Mouse (Mus musculus) limb, embryonic 13.5 days (tissue): ENCODE results near the gene Tubd1. TPM values are rescaled to one million over a fixed set of nuclear protein-coding genes. Genes with fewer than 3 reads are reported as not detected.

Experiments used
- ATAC-seq: fragments of 200-750 bp; cut with Nextera tagmentation; 2 replicates; pipeline ENCODE4 v1.8.0; 2017; ENCODE audit warnings: low read depth, moderate number of reproducible peaks, moderate TSS enrichment; ENCODE audit not compliant: low FRiP score
- H3K27ac ChIP-seq: fragments of 300-500 bp; sonication (generic); 2 replicates; pipeline ENCODE4 v1.5.1; 2015; ENCODE audit warnings: inconsistent platforms, mild to moderate bottlenecking, moderate library complexity
- H3K27me3 ChIP-seq: fragments of 300-500 bp; sonication (generic); 2 replicates; pipeline ENCODE4 v1.6.1; 2015; ENCODE audit warnings: mild to moderate bottlenecking, inconsistent platforms
- H3K36me3 ChIP-seq: fragments of 300-500 bp; sonication (generic); 2 replicates; pipeline ENCODE4 v1.6.1; 2015; ENCODE audit warnings: inconsistent platforms, mild to moderate bottlenecking, moderate library complexity
- H3K4me1 ChIP-seq: fragments of 300-500 bp; sonication (generic); 2 replicates; pipeline ENCODE4 v1.6.1; 2015; ENCODE audit warnings: inconsistent platforms
- H3K4me2 ChIP-seq: fragments of 300-500 bp; sonication (generic); replicated peaks from 2 replicates; pipeline ENCODE4 v1.6.1; 2015; ENCODE audit warnings: inconsistent platforms, mild to moderate bottlenecking, moderate library complexity
- H3K4me3 ChIP-seq: fragments of 300-500 bp; sonication (generic); 2 replicates; pipeline ENCODE4 v1.5.1; 2015; ENCODE audit warnings: moderate library complexity, mild to moderate bottlenecking, inconsistent platforms
- H3K9ac ChIP-seq: fragments of 300-500 bp; sonication (generic); 2 replicates; pipeline ENCODE4 v1.6.1; 2015; ENCODE audit warnings: mild to moderate bottlenecking, inconsistent platforms
- H3K9me3 ChIP-seq: fragments of 300-500 bp; sonication (generic); 2 replicates; pipeline ENCODE4 v1.6.1; 2016; ENCODE audit warnings: inconsistent platforms
- WGBS: fragments of 180-500 bp; shearing (Covaris S2); methylation state at CpG from one replicate; pipeline ENCODE4 v1.1.7; 2015; 5-methylcytosine and 5-hydroxymethylcytosine counted together
- polyA plus RNA-seq: library from polyadenylated mRNA; unstranded; fragments of >200 nt; fragmentation: Nextera tagmentation; extraction: Ambion mirVana; gene quantifications from 2 replicates; pipeline ENCODE4 v1.2.1, GENCODE M21; 2015

Gene Tubd1
- polyA plus RNA-seq, 1 experiment from 2014 or later = 10.9 TPM

GRCm38 (mm10) chr11:86586868-86587792 is 42.3 kb downstream of the Tubd1 start:
- Histone ChIP-seq H3K4me2 (peak overlapping the region; percentile 57), H3K9me3 (no peaks in the 10 kb centered on the region), H3K9ac (peak overlapping the region; percentile 48), H3K27me3 (no peaks in the 10 kb centered on the region), H3K36me3 (peaks cover 7% of the 10 kb centered on the region; the same call in 1 of the 2 replicates), H3K4me3 (peak overlapping the region; percentile 33), H3K4me1 (peaks cover 18% of the 10 kb centered on the region), H3K27ac (no peak overlapping the region; the same call in 1 of the 2 replicates)
- 7% methylated on average over 15 of the region's 15 CpGs for WGBS
- ATAC-seq = peak; percentile 61; the same call in 1 of the 2 replicates

GRCm38 (mm10) chr11:86587830-86588229 is 43.0 kb downstream of the Tubd1 start:
- Histone ChIP-seq H3K27ac (no peak overlapping the region; the same call in 1 of the 2 replicates), H3K4me1 (peaks cover 18% of the 10 kb centered on the region), H3K27me3 (no peaks in the 10 kb centered on the region), H3K4me2 (peak overlapping the region; percentile 57), H3K36me3 (peaks cover under 1% of the 10 kb centered on the region; the same call in 1 of the 2 replicates), H3K9me3 (no peaks in the 10 kb centered on the region), H3K4me3 (no peak overlapping the region), H3K9ac (no peak overlapping the region)
- WGBS = 43% methylated on average over 7 of the region's 7 CpGs
- no peak for ATAC-seq

- Histone ChIP-seq H3K36me3 (no peaks in the 10 kb centered on the region), H3K27ac (no peak overlapping the region), H3K9ac (no peak overlapping the region), H3K4me2 (no peak overlapping the region), H3K9me3 (no peaks in the 10 kb centered on the region), H3K27me3 (no peaks in the 10 kb centered on the region), H3K4me3 (no peak overlapping the region), H3K4me1 (peaks cover 18% of the 10 kb centered on the region)
- ATAC-seq = no peak
- WGBS = 93% methylated on average over 4 of the region's 4 CpGs
Observed at GRCm38 (mm10) chr11:86588583-86589298, 44.0 kb downstream of the Tubd1 start.

DNA sequence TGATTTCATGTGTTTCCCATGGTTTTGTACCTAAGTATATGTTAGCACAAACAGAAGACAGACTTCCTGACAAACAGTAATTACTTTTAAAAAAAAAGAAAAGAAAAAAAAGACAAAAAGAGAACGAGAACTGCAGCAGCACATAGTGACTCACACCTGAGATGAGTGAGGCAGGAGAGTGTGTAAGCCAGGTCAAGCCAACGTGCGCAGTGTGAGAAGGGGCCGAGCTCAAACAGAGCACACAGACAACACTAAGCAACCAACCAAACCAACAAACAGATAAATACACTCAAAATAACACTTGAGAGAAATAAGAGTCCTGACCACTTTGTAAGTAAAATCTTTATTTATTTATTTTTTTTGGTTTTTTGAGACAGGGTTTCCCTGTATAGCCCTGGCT is 45.3 kb downstream of the Tubd1 start:
- Histone ChIP-seq H3K4me1 (peaks cover 18% of the 10 kb centered on the region), H3K4me2 (no peak overlapping the region), H3K36me3 (no peaks in the 10 kb centered on the region), H3K9me3 (no peaks in the 10 kb centered on the region), H3K4me3 (no peak overlapping the region), H3K27ac (no peak overlapping the region), H3K27me3 (no peaks in the 10 kb centered on the region), H3K9ac (no peak overlapping the region)
- 88% methylated on average over 4 of the region's 4 CpGs for WGBS
- no peak for ATAC-seq

- no peak overlapping the region for H3K27ac ChIP-seq
- H3K36me3 ChIP-seq = no peaks in the 10 kb centered on the region
- no peak overlapping the region for H3K9ac ChIP-seq
- no peak overlapping the region for H3K4me3 ChIP-seq
- no peak overlapping the region for H3K4me2 ChIP-seq
- H3K9me3 ChIP-seq = no peaks in the 10 kb centered on the region
- WGBS = 92% methylated on average over 10 of the region's 10 CpGs
- peaks cover 18% of the 10 kb centered on the region for H3K4me1 ChIP-seq
- H3K27me3 ChIP-seq = no peaks in the 10 kb centered on the region
- ATAC-seq = no peak
Observed at GRCm38 (mm10) chr11:86590579-86590978, 45.8 kb downstream of the Tubd1 start.

DNA sequence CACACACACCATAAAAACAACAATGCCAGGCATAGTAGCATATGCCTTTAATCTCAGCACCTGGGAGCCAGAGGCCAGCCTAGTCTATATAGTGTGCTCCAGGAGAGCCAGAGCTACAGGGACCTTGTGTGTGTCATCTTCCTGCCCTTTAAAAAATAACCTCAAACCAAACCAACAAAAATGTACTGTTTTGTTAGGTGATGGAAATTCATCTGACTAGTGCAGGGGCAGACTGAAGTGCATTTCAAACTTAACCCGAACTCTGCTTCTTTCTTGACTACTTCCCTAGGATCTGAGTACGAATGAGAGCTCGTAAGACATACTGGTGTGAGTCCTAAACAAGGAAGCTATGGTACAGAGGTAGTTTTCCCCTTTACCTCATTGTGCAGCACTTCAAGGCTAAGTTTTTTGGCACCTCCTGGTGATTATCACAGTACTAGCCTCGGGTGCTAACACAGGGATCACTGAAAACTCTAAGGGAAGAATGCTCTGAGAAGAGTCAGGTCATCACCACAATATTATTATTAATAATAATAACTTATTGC is 46.6 kb downstream of the Tubd1 start:
- peaks cover 17% of the 10 kb centered on the region for H3K4me1 ChIP-seq
- H3K36me3 ChIP-seq = no peaks in the 10 kb centered on the region
- no peaks in the 10 kb centered on the region for H3K9me3 ChIP-seq
- H3K4me2 ChIP-seq = no peak overlapping the region
- H3K4me3 ChIP-seq = no peak overlapping the region
- 79% methylated on average over 4 of the region's 4 CpGs for WGBS
- no peaks in the 10 kb centered on the region for H3K27me3 ChIP-seq
- H3K9ac ChIP-seq = no peak overlapping the region
- no peak for ATAC-seq
- H3K27ac ChIP-seq = no peak overlapping the region

DNA sequence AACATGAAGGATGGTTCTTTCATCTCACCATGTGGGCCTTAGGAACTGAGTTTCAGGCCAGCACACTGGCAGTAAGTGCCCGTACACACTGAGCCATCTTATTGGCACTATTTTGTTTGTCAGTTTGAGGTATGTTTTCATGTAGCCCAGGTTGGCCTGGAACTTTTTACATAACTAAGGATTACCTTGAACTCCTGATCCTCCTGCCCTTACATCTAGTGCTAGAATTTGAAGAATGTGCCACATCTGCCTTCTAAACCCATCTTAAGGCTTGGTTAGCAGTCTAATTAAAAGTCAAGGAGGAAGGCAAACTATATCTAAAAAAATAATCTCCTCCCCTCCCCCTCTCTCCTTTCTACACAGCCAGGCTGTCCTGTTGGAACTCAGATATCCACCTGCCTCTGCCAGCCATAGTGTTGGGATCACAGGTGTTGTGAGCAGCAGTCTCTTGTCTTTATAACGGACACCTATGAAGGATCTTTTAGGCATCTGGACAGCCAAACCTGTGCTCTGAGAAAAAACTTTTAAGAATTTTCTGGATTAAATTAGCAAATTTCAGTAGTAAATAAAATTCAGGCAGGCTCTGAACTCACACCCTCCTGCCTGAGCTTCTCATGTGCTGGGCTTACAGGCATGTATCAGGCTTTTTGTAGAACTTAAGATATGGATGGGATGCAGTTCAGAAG is 47.3 kb downstream of the Tubd1 start:
- no peak for ATAC-seq
- H3K27me3 ChIP-seq = no peaks in the 10 kb centered on the region
- WGBS = 78% methylated on average over 2 of the region's 2 CpGs
- no peak overlapping the region for H3K4me2 ChIP-seq
- no peaks in the 10 kb centered on the region for H3K36me3 ChIP-seq
- H3K4me3 ChIP-seq = no peak overlapping the region
- no peaks in the 10 kb centered on the region for H3K9me3 ChIP-seq
- no peak overlapping the region for H3K27ac ChIP-seq
- H3K9ac ChIP-seq = no peak overlapping the region
- peaks cover 12% of the 10 kb centered on the region for H3K4me1 ChIP-seq

DNA sequence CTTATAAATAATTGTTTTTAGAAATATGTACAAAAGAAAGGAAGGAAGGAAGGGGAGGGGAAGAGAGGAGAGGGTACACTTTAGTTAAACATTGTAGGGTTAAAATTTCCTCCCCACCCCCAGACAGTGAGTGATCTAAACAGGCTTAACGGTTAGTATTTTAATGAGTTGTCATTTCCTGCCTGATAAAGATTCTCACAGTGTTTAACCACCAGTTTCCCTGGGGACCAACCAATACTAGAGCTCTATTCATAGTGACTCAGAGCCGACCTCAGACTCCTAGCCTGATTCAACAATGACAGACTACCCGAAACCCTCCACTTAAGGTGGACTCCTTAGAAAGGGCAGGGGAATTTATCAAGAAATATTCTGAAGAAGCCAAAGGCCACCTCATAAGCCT is 48.2 kb downstream of the Tubd1 start:
- ATAC-seq = no peak
- no peaks in the 10 kb centered on the region for H3K9me3 ChIP-seq
- 31% methylated on average over 3 of the region's 3 CpGs for WGBS

GRCm38 (mm10) chr11:86593443-86593842 is 48.7 kb downstream of the Tubd1 start:
- 92% methylated on average over 5 of the region's 5 CpGs for WGBS

More for the DNA sequence above, 48.2 kb downstream of the Tubd1 start:
- Histone ChIP-seq H3K4me2 (no peak overlapping the region), H3K9ac (no peak overlapping the region), H3K27ac (no peak overlapping the region), H3K36me3 (no peaks in the 10 kb centered on the region), H3K4me1 (peaks cover 3% of the 10 kb centered on the region; the same call in 1 of the 2 replicates), H3K4me3 (no peak overlapping the region), H3K27me3 (no peaks in the 10 kb centered on the region)

DNA sequence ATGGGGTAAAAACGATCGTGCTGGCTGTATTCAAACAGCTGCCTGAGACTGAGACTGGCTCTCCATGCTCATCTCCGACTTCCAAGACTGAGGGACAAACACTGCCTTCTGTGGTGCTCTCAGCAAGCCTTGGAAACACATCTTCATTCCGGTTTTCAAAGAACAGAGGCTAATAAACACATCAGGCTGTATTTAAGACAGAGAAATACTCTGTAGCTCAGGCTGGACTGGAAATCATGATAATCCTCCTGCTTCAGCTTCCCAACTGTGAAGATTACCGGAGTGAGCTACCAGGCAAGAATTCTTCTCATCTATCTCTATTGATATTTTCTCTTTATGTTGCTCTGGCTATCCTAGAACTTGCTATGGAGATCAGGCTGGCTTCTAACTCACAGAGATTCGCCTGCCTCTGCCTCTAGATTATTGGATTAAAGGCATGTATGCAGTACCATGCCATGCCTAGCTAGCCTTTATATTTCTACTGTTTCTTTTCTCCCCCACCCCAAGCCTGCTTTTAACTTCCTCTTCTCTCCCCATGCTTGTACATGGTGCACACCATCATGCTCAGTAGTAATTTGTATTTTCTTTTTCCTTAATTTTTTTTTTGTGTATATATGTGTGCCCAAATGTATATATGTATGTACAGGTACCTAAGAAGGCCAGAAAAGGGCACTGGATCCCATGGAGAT is 49.5 kb downstream of the Tubd1 start:
- H3K27ac ChIP-seq = no peak overlapping the region
- H3K4me2 ChIP-seq = no peak overlapping the region
- no peaks in the 10 kb centered on the region for H3K27me3 ChIP-seq
- no peak overlapping the region for H3K9ac ChIP-seq
- ATAC-seq = no peak
- no peak overlapping the region for H3K4me3 ChIP-seq
- WGBS = 87% methylated on average over 6 of the region's 6 CpGs
- H3K36me3 ChIP-seq = no peaks in the 10 kb centered on the region
- H3K9me3 ChIP-seq = no peaks in the 10 kb centered on the region
- H3K4me1 ChIP-seq = no peaks in the 10 kb centered on the region

More at GRCm38 (mm10) chr11:86593443-86593842, 48.7 kb downstream of the Tubd1 start:
- no peaks in the 10 kb centered on the region for H3K9me3 ChIP-seq
- no peak overlapping the region for H3K4me2 ChIP-seq
- H3K4me1 ChIP-seq = no peaks in the 10 kb centered on the region
- no peaks in the 10 kb centered on the region for H3K36me3 ChIP-seq
- no peaks in the 10 kb centered on the region for H3K27me3 ChIP-seq
- no peak overlapping the region for H3K4me3 ChIP-seq
- H3K9ac ChIP-seq = no peak overlapping the region
- H3K27ac ChIP-seq = no peak overlapping the region
- ATAC-seq = no peak

- no peaks in the 10 kb centered on the region for H3K9me3 ChIP-seq
- ATAC-seq = no peak
- no peak overlapping the region for H3K4me3 ChIP-seq
Observed at GRCm38 (mm10) chr11:86595366-86595765, 50.6 kb downstream of the Tubd1 start.

More at GRCm38 (mm10) chr11:86595366-86595765, 50.6 kb downstream of the Tubd1 start:
- Histone ChIP-seq H3K4me2 (no peak overlapping the region), H3K4me1 (no peaks in the 10 kb centered on the region), H3K27ac (no peak overlapping the region), H3K9ac (no peak overlapping the region), H3K36me3 (no peaks in the 10 kb centered on the region), H3K27me3 (no peaks in the 10 kb centered on the region)
- WGBS = 92% methylated on average over 6 of the region's 6 CpGs
